Comparison of ENCODE assay signal across 10 mouse cellular contexts in genomic region chr14:31412651-31413056, GRCm38 (mm10). TPM values are rescaled to one million over a fixed set of nuclear protein-coding genes. Genes with fewer than 3 reads are reported as not detected.
A peak's percentile ranks its signal among the peaks of the same experiment; 100 is the strongest.
DNase-seq lines count a peak whose midpoint lies in the region; ATAC-seq and TF ChIP-seq lines count a peak whose summit lies in the region.
"Had no signal": no experiment of that assay in that cellular context is flagged by ENCODE, and none has a peak within 500 bp of the region (broad histone marks: within the 10 kb centered on the region; RNA-seq: fewer than 3 reads in every experiment).

No protein-coding gene starts in this region.

- peak; percentile 76 for DNase-seq in gastrocnemius, adult 18-20 months (ENCODE audit: low spot score)
- DNase-seq in gastrocnemius, postnatal 4 days (ENCODE audit: low spot score in 2 of 2), result no peak
- no peak for DNase-seq in spleen, adult 2 months (ENCODE audit: low read depth in 1 of 2, low spot score in 2 of 2)
- no peak for DNase-seq in spleen, adult 12 weeks (ENCODE audit: low spot score)
- peak; percentile 81 for DNase-seq in heart, adult 9 months (ENCODE audit: low spot score in 2 of 2)
- DNase-seq in thymus, postnatal 25 days, result no peak

- 77% methylated on average over 10 of the region's 10 CpGs for WGBS in spleen, adult 2 months
- WGBS in macrophage (ENCODE audit: missing documents), result 86% methylated on average over 10 of the region's 10 CpGs

- no peak for TF ChIP-seq CTCF in spleen, adult 2 months (IDR thresholded peaks at IDR 0.05; ENCODE audit: extremely low read depth, insufficient read depth, insufficient read length, insufficient replicate concordance)

- no peak for TF ChIP-seq POLR2A in spleen, adult 2 months (IDR thresholded peaks at IDR 0.05; ENCODE audit: low read depth, low read length)

- H3K79me2 ChIP-seq in macrophage (ENCODE audit: inconsistent target), result peaks cover 90% of the 10 kb centered on the region

- no peaks in the 10 kb centered on the region for H3K27me3 ChIP-seq in spleen, adult 2 months (ENCODE audit: control insufficient read depth, insufficient read depth, low read length)
- H3K27me3 ChIP-seq: embryonic facial prominence, embryonic 12.5 days had no signal

- no peak for ATAC-seq in frontal cortex, adult (ENCODE audit: low TSS enrichment)

- H3K36me3 ChIP-seq in spleen, adult 2 months (ENCODE audit: control insufficient read depth, insufficient read depth, low read length), result peaks cover 14% of the 10 kb centered on the region
- H3K36me3 ChIP-seq in macrophage (ENCODE audit: inconsistent target), result peaks cover 19% of the 10 kb centered on the region; the same call in 1 of the 2 replicates

- peaks cover 86% of the 10 kb centered on the region; the same call in 1 of the 2 replicates for H3K4me1 ChIP-seq in spleen, adult 2 months (ENCODE audit: control insufficient read depth, insufficient read depth, insufficient read length)

- no peak overlapping the region for H3K4me3 ChIP-seq in spleen, adult 2 months (ENCODE audit: extremely low read depth, insufficient read depth, insufficient read length)
- H3K4me3 ChIP-seq in macrophage (ENCODE audit: inconsistent target), result no peak overlapping the region
- H3K4me3 ChIP-seq: embryonic facial prominence, embryonic 12.5 days had no signal

- H3K27ac ChIP-seq in spleen, adult 2 months (ENCODE audit: insufficient read depth, low read length), result peak overlapping the region; percentile 80
- peak overlapping the region; percentile 86 for H3K27ac ChIP-seq in macrophage
- H3K27ac ChIP-seq: embryonic facial prominence, embryonic 12.5 days; hindbrain, embryonic 14.5 days had no signal

RNA-seq across cellular contexts. Expression of gene Sh3bp5, which starts 23.2 kb away (rescaled TPM):
- total RNA-seq in gastrocnemius, adult 18-20 months (2021), result 10 to 100 TPM; 53.6 to 65.7 TPM
- 10 to 100 TPM; 79.8 to 93.9 TPM for total RNA-seq in gastrocnemius, postnatal 4 days (2021)
- 36.0 and 43.0 TPM in 2 replicates for polyA plus RNA-seq in spleen, adult 2 months (2012; rRNA removed)
- total RNA-seq in macrophage (2018; cell fraction: chromatin; rRNA removed), result 100 to 1,000 TPM in 16 of 26 experiments, 10 to 100 TPM in 10; 59.6 to 272 (median 117) TPM
- 100 to 1,000 TPM in 24 of 26 experiments, 10 to 100 TPM in 2; 96.2 to 190 (median 141) TPM for total RNA-seq in macrophage (2018; cell fraction: cytosol; rRNA removed)
- 100 to 1,000 TPM in 18 of 26 experiments, 10 to 100 TPM in 8; 64.7 to 176 (median 139) TPM for total RNA-seq in macrophage (2018; cell fraction: nucleus; rRNA removed)
- 90.6 to 150 TPM (median 150 TPM) in 3 replicates for polyA plus RNA-seq in macrophage (2018)

Comparison
In these comparisons a context has a peak if more than half of its experiments do, and no peak if none do; other contexts are left out.
1. DNase-seq: peak in gastrocnemius, adult 18-20 months (single experiment) and heart, adult 9 months (2 of 2); none in gastrocnemius, postnatal 4 days (0 of 2), spleen, adult 2 months (0 of 2), spleen, adult 12 weeks (single experiment) and thymus, postnatal 25 days (single experiment).